Mouse (Mus musculus): ENCODE measurements around the gene Crtc2. TPM values are rescaled to one million over a fixed set of nuclear protein-coding genes. Genes with fewer than 3 reads are reported as not detected.
"Not testable (repeated sequence)": the region's sequence is repeated elsewhere in the genome, so short reads cannot be mapped to it uniquely, and the experiment has no call there.

Gene Crtc2
- total RNA-seq, 2 experiments from 2014 or later, result 19.5 to 21.7 TPM

- intact Hi-C loops (cut with DNase I), result no loop called here
Measured at GRCm38 (mm10) chr3:90241251-90241650, 12.7 kb upstream of the Crtc2 start.

GRCm38 (mm10) chr3:90241669-90242358 is 12.1 kb upstream of the Crtc2 start:
- no peak for DNase-seq
- intact Hi-C loops (cut with DNase I), result no loop called here

More at GRCm38 (mm10) chr3:90241251-90241650, 12.7 kb upstream of the Crtc2 start:
- DNase-seq, result no peak

DNA sequence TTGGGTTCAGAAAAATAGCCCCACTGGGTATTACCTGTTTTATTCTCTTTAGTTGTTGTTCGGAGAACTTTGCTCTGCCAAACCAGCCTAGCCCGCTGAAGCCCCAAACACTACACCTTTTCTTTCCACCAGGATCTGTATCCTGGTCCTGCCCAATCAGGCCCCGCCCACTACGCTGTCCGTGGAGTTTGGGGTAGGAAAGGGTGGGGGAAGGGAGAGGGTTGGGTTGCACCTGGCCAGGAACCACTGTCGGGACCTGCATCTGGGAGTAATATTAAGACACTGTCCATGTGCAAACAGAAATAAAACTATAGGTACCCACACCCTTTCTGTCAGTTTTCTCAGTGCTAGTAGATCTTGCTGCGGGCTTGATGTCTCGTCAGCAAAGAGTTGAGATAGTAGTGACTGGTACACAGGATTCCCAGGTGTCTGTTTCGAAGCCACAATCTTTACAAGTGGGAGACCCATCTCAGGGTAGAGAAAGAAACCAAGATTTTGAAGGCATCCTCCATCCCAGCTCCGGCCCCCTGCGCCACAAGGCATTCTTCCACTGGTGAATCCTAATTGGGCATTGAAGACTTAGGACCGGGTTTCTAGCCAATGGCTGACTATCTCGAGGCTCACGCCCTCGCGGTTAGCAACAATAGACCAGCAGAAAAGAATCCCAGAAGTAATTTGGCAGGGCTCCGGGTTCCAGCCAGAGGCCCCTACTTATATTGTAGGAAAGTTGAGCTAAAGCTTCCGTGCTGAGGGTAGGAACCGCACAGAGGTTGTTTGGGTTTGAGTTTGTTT is 10.8 kb upstream of the Crtc2 start, which contains the start of gene Creb3l4:
Gene Creb3l4, minus strand, starts transcription at position 529 of the 792 bp plus-strand sequence.
- peak; percentile 49 to 59 for DNase-seq
- intact Hi-C loops (cut with DNase I), result no loop called here

DNA sequence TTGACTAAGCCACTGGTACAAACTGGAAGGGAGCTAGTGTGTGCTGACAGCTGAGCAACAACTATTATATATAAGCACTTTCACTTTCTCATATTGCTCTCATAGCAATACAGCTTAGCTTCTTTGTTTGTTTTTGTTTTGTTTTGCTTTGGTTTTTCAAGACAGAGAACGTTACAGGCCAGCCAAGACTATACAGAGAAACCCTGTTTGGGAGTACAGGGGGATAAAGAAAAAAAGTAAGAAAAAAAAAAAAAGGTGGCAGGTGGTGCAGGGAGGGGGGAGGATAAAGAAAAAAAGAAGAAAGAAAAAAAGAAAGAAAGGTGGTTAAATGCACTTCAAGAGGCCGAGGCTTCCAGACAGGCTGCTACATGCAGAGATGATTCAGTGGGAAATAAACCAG is 8.6 kb upstream of the Crtc2 start:
- no peak for DNase-seq
- intact Hi-C loops (cut with DNase I), result no loop called here

- no peak for DNase-seq
- intact Hi-C loops (cut with DNase I), result no loop called here
Measured at GRCm38 (mm10) chr3:90247630-90247959, 6.4 kb upstream of the Crtc2 start.

DNA sequence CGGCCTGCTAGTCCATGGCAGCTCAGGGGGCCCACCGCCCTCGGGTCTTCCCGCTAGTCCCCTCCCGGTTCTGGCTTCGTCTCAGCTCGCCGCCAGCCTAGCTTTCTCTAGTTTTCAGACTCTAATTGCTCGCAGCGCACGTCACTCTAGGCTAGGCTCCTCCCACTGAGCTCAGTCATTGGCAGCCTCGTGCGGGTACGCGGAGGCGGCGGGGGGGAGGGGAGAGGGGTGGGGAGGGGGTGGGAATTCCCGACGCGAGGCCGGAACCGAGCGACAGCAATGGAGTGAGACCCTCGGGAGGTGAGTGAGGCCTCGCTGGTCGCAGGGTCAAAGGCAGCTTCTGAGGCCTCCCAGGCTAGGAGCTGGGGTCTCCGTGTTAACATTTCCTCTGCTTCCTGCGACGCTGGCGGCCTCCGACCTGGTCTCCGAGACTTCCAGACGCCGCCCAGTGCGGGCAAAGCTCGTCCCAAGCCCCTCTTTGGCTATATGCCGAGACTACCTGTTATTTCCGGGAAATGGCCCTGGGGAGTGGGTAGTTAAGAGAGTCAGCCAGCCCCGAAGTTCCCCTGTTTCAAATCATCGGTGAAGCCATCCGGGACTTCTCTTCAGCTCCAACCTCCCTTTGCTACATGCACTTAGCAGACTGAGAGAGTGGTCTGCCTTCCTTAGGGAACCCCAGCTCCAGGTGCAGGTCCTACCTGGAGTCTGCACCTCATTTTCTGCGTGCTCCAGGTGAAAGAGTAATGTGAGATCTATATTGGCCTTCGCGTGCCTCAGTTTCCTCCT is 5.8 kb upstream of the Crtc2 start, which contains the start of gene Slc39a1:
Gene Slc39a1, plus strand, starts transcription at position 213 of the 786 bp plus-strand sequence.
- intact Hi-C loops (cut with DNase I), result loop anchor here (2.0 kb wide), 1 partner anchor 27 kb away; no protein-coding TSS in a partner anchor
- DNase-seq, result peak; percentile 91 to 95

- DNase-seq, result peak; percentile 30 to 42
- intact Hi-C loops (cut with DNase I), result loop anchor here (2.0 kb wide), 1 partner anchor 28 kb away; no protein-coding TSS in a partner anchor
Measured at GRCm38 (mm10) chr3:90248746-90249100, 5.2 kb upstream of the Crtc2 start.

GRCm38 (mm10) chr3:90250791-90251190 is 3.2 kb upstream of the Crtc2 start:
- DNase-seq, result no peak
- intact Hi-C loops (cut with DNase I), result no loop called here

DNA sequence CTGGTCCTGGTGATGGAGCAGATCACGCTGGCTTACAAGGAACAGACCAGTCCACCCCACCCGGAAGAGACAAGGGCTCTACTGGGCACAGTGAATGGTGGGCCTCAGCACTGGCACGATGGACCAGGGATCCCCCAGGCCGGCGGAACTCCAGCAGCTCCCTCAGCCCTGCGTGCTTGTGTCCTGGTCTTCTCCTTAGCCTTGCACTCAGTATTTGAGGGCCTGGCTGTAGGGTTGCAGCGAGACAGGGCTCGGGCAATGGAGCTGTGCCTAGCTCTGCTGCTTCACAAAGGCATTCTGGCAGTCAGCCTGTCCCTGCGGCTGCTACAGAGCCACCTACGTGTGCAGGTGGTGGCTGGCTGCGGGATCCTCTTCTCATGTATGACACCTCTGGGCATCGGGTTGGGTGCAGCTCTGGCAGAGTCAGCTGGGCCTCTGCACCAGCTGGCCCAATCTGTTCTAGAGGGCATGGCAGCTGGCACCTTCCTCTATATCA is 2.2 kb upstream of the Crtc2 start:
- DNase-seq; intact Hi-C loops (cut with DNase I): not testable (repeated sequence)

DNA sequence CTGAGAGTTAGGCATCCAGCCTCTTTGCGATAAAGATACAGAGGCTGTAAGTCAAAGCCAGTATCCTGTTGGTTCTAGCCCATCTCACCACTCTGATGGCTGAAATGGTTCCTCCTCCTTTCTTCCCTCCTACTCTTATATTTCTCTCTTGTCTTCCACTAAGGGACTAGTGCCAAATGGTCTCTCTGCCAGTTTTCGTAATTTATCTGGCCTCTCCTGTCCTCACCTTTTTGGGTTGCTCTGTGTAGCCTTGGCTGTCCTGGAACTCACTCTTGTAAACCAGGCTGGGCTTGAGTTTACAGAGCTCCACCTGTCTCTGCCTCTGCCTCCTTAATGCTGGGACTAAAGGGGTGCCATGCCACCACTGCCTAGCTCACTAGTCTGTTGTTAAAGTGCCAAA is 1.3 kb upstream of the Crtc2 start:
- DNase-seq; intact Hi-C loops (cut with DNase I): not testable (repeated sequence)

- intact Hi-C loops (cut with DNase I); DNase-seq: not testable (repeated sequence)
Measured at GRCm38 (mm10) chr3:90253174-90253573, 789 bp upstream of the Crtc2 start.

DNA sequence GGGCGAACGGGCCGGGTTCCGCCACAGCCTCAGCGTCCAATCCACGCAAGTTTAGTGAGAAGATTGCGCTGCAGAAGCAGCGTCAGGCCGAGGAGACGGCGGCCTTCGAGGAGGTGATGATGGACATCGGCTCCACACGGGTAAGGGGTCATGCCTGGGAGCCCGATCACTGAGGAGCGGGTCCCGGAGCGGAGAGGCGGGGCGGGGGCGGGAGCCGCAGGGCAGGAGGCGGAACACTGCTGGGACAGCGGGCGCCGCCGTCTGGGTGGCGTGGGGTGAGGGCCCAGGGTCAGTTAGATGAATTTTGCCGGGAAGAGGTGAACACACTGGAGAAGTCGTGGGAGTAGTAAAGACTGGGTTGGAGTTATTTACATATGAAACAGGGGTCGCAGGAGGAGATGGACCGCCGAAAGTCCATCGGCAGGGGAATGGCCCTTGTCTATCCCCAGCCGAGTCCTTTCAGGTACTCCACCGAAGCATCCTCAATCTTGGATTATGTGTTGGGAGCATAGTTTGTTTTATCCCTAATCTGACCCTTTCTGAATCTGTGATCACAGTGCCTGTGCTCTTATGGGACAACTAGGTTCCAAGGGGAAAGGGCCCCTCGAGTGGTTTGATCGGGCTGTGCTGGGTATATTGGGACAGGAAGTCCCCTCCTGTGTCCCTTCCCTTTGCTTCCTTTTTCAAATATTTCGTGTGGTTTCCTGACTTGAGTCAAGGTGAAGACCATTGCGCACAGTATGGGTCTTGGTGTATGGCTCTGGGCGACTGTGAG is 643 bp downstream of the Crtc2 start:
- intact Hi-C loops (cut with DNase I), result no loop called here
- peak in 1 of 2 experiments; percentile 63 for DNase-seq

DNA sequence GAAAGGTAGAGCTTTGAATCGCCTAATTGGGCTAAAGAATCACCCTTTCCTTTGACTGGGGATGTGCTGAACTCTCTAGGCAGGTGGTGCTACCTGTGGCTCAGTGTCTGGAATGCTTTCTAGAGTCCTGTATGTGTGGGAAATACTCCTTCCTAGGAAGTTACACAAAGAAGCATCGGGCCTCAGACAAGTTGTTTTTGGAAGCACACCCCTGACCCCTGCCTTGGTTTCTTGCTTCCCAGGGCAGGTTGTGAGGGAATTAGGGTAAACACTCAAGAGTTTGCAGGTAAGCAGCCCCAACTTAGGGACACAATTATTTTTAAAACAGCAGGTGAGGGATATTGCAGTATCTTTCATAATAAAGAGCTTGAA is 1.2 kb downstream of the Crtc2 start:
- DNase-seq, result no peak
- intact Hi-C loops (cut with DNase I), result no loop called here

DNA sequence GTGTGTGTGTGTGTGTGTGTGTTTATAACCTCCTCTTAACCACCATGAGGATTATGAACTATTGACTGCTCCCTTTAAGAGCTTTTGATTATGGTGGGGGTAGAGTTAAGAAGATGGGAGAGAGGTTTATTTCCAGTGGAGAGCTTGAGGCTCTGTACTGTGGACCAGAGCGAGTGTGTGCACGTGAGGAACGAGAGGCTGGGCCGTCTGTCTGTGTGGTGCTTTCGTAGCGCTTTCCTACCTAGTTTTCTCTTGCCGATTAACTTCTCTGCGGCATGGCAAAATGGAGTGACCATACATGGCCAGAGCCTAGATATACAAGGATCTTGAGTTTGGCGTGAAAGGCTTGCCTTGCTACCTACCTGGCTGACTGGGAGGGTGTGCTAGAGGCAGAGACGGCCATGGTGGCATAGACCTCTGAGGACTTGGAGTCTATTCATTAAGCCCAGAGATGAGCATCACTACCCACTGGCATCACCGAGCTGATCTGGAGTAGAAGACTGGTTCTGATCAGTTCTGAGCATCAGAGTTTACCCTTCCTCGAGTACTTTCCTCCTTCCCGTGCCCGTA is 1.9 kb downstream of the Crtc2 start:
- intact Hi-C loops (cut with DNase I), result no loop called here
- DNase-seq, result no peak

DNA sequence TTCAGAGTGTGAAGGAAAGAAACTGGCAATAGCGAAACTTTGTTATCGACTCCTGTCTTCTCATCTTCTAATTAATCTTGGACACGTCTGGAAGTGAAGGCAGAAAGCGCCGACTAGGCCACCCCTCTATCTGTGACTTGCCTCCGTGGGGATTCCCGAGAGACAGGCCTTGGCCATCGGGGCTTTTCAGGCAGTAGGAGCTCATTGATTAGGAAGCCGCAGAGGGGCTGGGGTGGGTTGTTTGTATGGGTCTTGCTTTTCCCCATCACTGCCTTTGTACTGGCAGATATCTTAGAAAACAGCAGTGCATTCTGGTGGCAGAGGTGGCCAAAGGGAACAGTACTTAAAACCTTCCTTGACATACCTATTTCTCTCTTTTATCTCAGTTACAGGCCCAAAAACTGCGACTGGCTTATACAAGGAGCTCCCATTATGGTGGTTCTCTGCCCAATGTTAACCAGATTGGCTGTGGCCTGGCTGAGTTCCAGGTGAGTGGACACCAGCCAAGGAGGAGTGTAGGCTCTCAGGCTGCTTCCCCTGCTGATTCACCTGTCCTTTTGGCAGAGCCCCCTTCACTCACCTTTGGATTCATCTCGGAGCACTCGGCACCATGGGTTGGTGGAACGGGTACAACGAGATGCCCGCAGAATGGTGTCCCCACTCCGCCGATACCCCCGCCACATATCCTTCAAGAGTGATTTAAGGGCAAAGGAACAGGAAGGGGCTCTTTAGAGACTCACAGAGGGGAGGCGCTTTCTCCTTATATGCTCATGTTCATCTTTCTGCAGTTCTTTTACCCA is 3.0 kb downstream of the Crtc2 start:
- intact Hi-C loops (cut with DNase I), result no loop called here
- DNase-seq, result no peak

- intact Hi-C loops (cut with DNase I), result no loop called here
- DNase-seq, result no peak
Measured at GRCm38 (mm10) chr3:90258521-90258920, 4.6 kb downstream of the Crtc2 start.

DNA sequence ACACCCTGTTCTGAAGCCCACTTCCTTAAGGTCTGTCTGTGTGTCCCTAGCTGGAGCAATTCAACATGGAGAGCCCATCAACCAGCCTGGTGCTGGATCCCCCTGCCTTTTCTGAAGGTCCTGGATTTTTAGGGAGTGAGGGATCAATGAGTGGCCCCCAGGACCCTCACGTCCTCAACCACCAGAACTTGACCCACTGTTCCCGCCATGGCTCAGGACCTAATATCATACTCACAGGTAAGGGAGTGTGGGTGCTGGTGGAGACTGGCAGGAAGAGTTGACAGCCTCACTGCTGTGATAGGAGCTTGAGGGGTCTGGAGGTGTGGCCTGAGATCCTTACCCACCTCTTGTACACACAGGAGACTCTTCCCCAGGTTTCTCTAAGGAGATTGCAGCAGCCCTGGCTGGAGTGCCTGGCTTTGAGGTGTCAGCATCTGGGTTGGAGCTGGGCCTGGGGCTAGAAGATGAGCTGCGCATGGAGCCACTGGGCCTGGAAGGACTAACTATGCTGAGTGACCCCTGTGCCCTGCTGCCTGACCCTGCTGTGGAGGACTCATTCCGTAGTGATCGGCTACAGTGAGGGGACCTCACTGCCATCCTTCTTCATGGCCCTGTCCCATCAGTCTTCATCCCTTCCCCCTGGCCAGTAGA is 9.3 kb downstream of the Crtc2 start:
- no peak for DNase-seq
- intact Hi-C loops (cut with DNase I), result no loop called here

- intact Hi-C loops (cut with DNase I), result loop anchor here (2.0 kb wide), 1 partner anchor 108 kb away; no protein-coding TSS in a partner anchor
- DNase-seq, result no peak
Measured at GRCm38 (mm10) chr3:90264687-90265033, 10.7 kb downstream of the Crtc2 start.
